Mouse (Mus musculus) gastrocnemius, postnatal 10 days (tissue): ENCODE measurements at regions not wholly inside any gene's neighbourhood (a gene's known extent, or its start where the extent isn't known, plus 50 kb on each side); places are given as distances from the start of the nearest gene placed in this dataset.
A peak's percentile ranks its signal among the peaks of the same experiment; 100 is the strongest.

ENCODE experiments used
- DNase-seq: peaks from one replicate; pipeline ENCODE4 v3.0.0; 2021; ENCODE audit warnings: mixed read lengths

- DNase-seq, result no peak
Observed at GRCm38 (mm10) chr1:187413881-187414280, 194.7 kb upstream of the Esrrg start.

- DNase-seq, result no peak
Observed at GRCm38 (mm10) chr1:187418186-187419140, 190.1 kb upstream of the Esrrg start.

- DNase-seq, result no peak
Observed at GRCm38 (mm10) chr1:187428536-187429215, 179.9 kb upstream of the Esrrg start.

GRCm38 (mm10) chr1:187433716-187434634 is 174.6 kb upstream of the Esrrg start:
- no peak for DNase-seq

GRCm38 (mm10) chr1:187439170-187439914 is 169.2 kb upstream of the Esrrg start:
- DNase-seq, result no peak

GRCm38 (mm10) chr1:187441668-187442193 is 166.9 kb upstream of the Esrrg start:
- no peak for DNase-seq

- no peak for DNase-seq
Observed at GRCm38 (mm10) chr1:187446511-187446910, 162.1 kb upstream of the Esrrg start.

GRCm38 (mm10) chr1:187448173-187448572 is 160.4 kb upstream of the Esrrg start:
- peak; percentile 52 for DNase-seq

GRCm38 (mm10) chr1:187450106-187450505 is 158.5 kb upstream of the Esrrg start:
- no peak for DNase-seq

GRCm38 (mm10) chr1:187452189-187452588 is 156.4 kb upstream of the Esrrg start:
- peak; percentile 49 for DNase-seq

GRCm38 (mm10) chr1:187454431-187454830 is 154.2 kb upstream of the Esrrg start:
- no peak for DNase-seq

GRCm38 (mm10) chr1:187484821-187485220 is 123.8 kb upstream of the Esrrg start:
- no peak for DNase-seq

- no peak for DNase-seq
Observed at GRCm38 (mm10) chr1:187487948-187488690, 120.5 kb upstream of the Esrrg start.

GRCm38 (mm10) chr1:187489452-187489851 is 119.1 kb upstream of the Esrrg start:
- DNase-seq, result no peak

- no peak for DNase-seq
Observed at GRCm38 (mm10) chr1:187505368-187505767, 103.2 kb upstream of the Esrrg start.

- DNase-seq, result no peak
Observed at GRCm38 (mm10) chr1:187507217-187507616, 101.4 kb upstream of the Esrrg start.

GRCm38 (mm10) chr1:187531349-187531922 is 77.2 kb upstream of the Esrrg start:
- no peak for DNase-seq

- DNase-seq, result no peak
Observed at GRCm38 (mm10) chr1:187536263-187536662, 72.3 kb upstream of the Esrrg start.

- no peak for DNase-seq
Observed at GRCm38 (mm10) chr1:187556718-187557117, 51.9 kb upstream of the Esrrg start.
